Mouse (Mus musculus) thymus, postnatal 36 days (tissue): ENCODE data around the gene Zfp758.
"Not testable (repeated sequence)": the region's sequence is repeated elsewhere in the genome, so short reads cannot be mapped to it uniquely, and the experiment has no call there.

ENCODE experiments used
- DNase-seq, 2 experiments: peaks; one replicate each; pipeline ENCODE4 v3.0.0; 2022; ENCODE audit warnings: mixed read lengths in 2 of 2

Zfp758 gene

GRCm38 (mm10) chr17:22361101-22361781, at the start of gene Zfp758, which contains the start of gene Zfp944:
TSS of gene Zfp758 (plus strand) at chr17:22361453.
TSS of gene Zfp944 (minus strand) at chr17:22361400.
- peak; percentile 49 to 61 for DNase-seq

- peak in 1 of 2 experiments; percentile 5 for DNase-seq
These were observed 47.0 kb upstream of the Zfp758 start for GRCm38 (mm10) chr17:22314219-22314618.

- peak; percentile 78 to 81 for DNase-seq
These were observed 46.5 kb upstream of the Zfp758 start, which contains the start of gene CT030661.1 for GRCm38 (mm10) chr17:22314730-22315226. TSS of gene CT030661.1 (minus strand) at chr17:22314837.

DNA sequence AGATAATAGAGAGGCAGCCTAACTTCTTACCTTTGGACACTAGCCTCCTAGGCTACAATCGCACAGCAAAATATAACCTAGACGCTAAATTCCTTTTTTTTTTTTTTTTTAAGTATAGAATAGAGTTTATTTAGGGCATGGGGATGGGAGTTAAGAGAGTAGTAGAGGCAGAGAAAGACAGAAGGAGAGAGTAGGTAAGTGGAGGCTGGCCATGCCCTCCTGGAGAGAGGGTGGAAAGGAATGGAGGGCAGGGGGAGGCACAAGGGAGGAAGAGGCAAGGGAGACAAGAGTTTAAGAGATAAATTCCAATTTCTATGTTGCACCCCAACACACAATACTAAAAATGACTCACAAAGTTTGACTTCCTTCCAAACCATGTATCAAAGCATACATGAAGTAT, 46.0 kb upstream of the Zfp758 start:
- DNase-seq: not testable (repeated sequence)

DNA sequence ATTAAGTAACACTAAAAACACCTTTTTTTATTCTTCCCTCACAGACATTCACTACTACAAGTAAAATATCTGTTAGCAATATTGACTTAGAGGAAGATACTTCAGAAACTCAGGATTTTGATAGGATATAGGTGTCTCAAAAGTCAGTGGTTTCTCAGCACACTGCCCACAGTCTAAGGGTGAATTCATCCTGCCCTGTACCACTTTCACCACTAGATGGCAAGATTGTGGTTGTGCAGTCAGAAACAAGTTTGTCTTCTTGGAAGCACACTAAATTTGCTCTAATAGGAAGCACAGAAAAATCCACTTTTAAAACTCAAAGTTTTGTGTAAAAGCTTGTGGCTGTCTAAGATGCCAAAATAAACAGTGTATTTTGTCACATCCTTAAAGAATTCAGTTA, 8.5 kb upstream of the Zfp758 start:
- DNase-seq: peak in 1 of 2 experiments; percentile 17

DNA sequence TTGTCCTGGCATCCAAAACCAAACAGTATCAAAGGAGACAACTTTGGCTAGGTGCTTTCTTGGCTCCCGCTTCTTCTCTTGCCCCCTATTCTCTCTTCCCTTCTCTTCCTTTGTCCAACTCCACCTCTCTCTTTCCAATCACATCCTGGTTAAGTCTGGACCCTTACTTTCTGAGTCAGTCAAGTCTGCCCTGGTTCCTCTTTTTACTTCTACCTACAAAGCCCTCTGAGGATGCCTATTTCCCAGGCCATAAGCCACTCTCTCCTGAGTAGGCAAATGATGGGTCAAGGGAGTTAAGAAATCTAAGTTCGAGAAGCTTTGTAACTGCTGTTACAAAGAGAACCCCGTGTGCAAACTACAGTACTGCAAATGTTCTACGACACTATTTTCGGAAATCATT, 681 bp upstream of the Zfp758 start:
- DNase-seq: no peak

DNA sequence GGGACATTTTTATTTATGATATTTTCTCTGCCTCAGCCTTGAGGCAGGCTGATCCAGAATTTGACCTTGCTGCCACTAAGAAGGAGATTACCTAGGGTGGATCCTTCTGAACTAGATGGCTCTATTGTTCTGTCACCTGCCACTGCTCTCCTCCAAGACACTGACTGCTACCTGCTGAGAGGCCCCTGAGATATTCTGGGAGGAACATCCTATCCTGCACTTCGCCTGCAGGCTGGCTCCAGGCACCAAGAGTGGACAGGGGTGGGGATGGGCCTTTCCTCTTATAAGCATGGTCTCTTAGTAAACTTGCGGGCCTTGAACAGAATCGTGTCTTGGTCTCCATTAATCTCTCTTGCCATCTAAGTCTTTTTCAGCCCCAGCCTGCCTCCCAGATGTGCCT, 2.6 kb downstream of the Zfp758 start:
- DNase-seq: no peak

GRCm38 (mm10) chr17:22410756-22411155, 49.5 kb downstream of the Zfp758 start:
- DNase-seq: peak in 1 of 2 experiments; percentile 18

- peak; percentile 65 to 67 for DNase-seq
These were observed 56.3 kb downstream of the Zfp758 start for GRCm38 (mm10) chr17:22417510-22417909.

DNA sequence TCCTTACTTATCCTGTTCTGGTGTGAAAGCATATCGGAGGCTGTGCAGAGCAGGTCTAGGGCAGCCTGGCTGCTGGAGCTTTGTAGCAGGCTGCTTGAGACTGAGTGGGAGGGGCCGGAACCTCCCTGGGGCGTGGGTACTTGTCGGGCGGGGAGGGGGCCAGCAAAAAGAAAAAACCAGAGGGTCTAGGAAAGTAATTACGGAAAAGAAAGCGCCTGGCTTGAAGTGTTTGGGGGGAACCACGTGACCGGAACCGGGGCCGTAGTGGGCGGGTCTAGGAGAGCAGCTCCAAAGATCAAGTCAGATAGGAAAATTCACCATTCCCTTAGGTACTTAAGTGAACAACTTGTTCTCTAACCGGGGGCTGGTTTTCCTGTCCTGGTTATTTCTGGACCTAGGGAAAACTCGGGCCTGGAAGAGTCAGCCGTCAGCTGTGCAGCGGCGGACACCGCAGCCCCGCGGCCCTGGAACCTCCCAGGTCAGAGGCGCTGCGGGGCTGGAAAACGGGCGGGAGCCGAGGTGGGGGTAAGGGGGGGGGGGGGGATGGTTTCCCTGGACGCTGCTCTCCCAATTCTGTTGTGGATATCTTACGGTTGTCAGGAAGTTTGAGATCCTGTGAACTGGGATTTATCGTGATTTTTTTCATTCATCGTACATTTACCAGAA, 62.8 kb downstream of the Zfp758 start, which contains the start of gene Zfp946:
Gene Zfp946, plus strand, starts transcription at position 271 of the 666 bp plus-strand sequence.
- DNase-seq: peak; percentile 75 to 77

GRCm38 (mm10) chr17:22424636-22425354, 63.5 kb downstream of the Zfp758 start:
- no peak for DNase-seq
